Mouse (Mus musculus) embryonic facial prominence, embryonic 10.5 days (tissue): ENCODE measurements at regions not wholly inside any gene's neighbourhood (a gene's known extent, or its start where the extent isn't known, plus 50 kb on each side); places are given as distances from the start of the nearest gene placed in this dataset. TPM values are rescaled to one million over a fixed set of nuclear protein-coding genes. Genes with fewer than 3 reads are reported as not detected.

Experiments used
- microRNA-seq: library from miRNA; unstranded; fragments of <30 nt; microRNA quantifications from one replicate; pipeline ENCODE4, GENCODE M21; 2017

Small RNAs in the stretch of these regions (microRNA-seq; reads per million reads assigned to microRNA genes)
- not detected for gene Gm27684
